Mouse (Mus musculus) olfactory bulb, adult 2 months (tissue): ENCODE measurements at regions not wholly inside any gene's neighbourhood (a gene's known extent, or its start where the extent isn't known, plus 50 kb on each side); places are given as distances from the start of the nearest gene placed in this dataset.

ENCODE experiments used
- CTCF ChIP-seq: fragments of 200-500 bp; IDR thresholded peaks from 2 replicates; pipeline ENCODE4 v1.5.1; 2012; ENCODE audit warnings: low read depth, mild to moderate bottlenecking, low read length, moderate library complexity; ENCODE audit not compliant: insufficient read depth
- POLR2A ChIP-seq: fragments of 200-500 bp; IDR thresholded peaks from 2 replicates; pipeline ENCODE4 v1.6.1; 2012; ENCODE audit warnings: mild to moderate bottlenecking, low read depth, low read length, moderate library complexity; ENCODE audit not compliant: insufficient read depth

DNA sequence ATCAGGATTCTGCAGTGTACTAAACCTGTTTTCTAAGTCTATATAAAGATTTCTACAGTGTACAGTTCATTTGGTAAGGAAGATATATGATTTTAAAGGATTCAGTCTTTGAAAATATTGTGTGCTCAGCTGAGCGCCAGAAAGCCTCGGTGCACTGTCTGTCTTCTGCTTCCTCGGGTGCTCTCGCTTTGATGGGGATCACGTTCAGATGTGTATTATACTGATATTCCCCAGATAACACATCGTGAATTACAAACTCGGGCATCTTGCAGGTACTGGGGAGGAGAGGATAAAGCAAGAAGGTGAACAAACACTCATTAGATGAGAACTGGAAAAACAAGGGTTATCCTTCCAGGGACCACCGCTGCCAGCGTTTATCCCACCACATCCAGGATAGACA is 91.9 kb downstream of the Fzd1 start:
- no peak for TF ChIP-seq CTCF
- TF ChIP-seq POLR2A, result no peak
